Mouse (Mus musculus): Measurements from ENCODE around the gene Gpr157.

Gpr157 gene

DNA sequence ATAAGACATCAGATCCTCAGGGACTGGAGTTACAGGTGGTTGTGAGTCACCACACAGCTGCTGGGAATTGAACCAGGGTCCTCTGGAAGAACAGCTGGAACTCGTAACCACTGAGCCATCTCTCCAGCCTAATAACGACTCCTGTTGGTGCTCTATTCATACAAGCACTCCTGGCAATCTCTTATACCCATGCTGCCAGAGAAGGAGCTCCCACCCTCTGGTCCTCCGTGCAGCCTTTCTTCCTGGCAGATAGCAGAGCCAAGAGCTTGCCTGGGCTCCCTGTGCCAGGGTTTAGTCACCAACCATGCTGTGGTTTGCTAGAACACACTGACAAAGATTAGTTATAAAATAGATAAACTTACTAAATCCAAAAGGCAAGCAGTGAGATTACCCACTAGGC, 22.5 kb downstream of the Gpr157 start:
- DNase-seq (ENCODE audit: low spot score in 2 of 2): no peak

GRCm38 (mm10) chr4:150110373-150110772, 23.2 kb downstream of the Gpr157 start:
- no peak for DNase-seq (ENCODE audit: low spot score in 2 of 2)

DNA sequence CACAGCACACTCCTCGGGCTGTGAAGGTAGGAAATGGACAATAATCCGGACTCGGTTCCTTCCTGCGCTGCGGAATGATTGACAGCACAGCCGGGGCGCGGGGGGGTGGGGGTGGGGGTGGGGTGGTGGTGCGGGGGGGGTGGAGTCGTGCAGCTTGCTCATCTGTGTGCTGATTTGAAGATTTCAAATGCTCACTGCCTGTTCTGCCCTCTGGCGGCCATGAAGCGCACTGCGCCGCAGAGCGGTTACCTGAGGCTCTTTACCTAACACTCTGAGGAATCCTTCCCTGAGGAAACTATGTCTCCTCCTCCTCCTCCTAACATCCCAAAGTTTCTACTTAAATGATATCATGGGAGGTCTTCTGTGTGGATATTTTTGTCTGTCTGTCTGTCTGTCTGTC, 25.7 kb downstream of the Gpr157 start:
- peak; percentile 76 to 84 for DNase-seq (ENCODE audit: low spot score in 2 of 2)

DNA sequence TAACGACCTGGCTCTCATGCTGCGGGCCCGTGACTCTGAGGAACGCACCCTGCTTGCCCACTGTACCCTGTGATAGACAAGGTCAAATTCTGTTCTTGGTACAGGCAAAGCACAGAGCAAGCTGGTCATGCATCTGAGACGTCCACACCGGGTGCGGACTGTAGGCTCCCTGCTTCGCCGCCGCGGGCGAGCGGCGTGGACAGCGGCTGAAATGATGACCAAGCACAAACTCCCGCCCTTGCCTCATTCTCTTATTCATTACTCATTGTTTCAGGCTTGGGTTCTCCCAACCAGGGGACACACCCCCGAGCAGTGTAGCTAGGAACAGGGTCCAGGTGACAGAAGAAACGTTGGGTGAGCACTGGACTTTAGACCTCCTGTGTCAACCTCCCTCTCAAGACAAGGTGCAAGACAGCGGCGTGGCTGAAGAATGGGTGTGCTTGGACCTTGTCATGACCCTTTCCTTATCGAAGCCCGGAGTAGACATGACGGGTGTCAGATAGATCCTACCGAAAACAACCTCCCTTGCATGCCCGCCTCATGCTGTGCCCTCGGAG, 27.4 kb downstream of the Gpr157 start:
- DNase-seq (ENCODE audit: low spot score in 2 of 2): no peak

DNA sequence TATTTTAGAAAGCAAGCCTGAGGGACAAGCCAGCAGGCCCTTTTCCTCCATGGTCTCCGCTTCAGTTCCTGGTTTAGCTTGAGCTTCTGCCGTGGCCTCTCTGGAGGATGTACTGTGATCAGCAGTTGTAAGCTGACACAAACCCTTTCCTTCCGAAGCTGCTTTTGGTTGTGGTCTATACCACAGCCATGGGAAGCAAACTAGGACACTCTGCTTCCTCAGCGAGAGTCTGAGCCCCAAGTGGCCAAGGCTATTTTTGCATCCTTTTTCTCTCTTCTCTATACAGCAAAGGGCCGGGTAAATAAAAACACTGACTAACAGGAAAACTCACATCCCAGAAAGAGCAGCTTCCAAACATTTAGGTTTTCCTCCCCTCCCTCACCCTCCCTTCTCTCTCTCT, 30.1 kb downstream of the Gpr157 start:
- peak; percentile 17 to 28 for DNase-seq (ENCODE audit: low spot score in 2 of 2)

GRCm38 (mm10) chr4:150118163-150118562, 31.0 kb downstream of the Gpr157 start:
- no peak for DNase-seq (ENCODE audit: low spot score in 2 of 2)

- no peak for DNase-seq (ENCODE audit: low spot score in 2 of 2)
These were observed 31.9 kb downstream of the Gpr157 start, which contains the start of gene Slc2a5 for GRCm38 (mm10) chr4:150119055-150119454. TSS of gene Slc2a5 (plus strand) at chr4:150119283.

DNA sequence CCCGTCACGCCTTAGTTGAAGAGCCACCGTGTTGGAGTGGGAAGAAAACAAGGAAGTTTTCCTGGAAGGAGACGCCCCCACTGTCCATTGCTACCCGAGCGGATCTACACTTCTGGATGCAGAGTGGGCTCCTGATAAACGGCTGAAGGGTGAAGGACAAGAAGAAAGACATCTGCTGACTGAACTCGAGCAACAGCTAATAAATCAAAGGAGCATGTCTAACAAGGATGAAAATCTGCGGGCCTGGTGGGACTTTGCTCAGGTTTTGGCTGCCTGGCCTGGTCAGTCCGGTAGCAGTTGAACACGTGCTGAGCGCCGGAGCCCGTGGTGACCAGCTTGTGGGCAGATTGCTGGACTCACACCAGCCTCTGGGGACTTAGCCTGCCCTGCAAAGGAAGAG, 32.5 kb downstream of the Gpr157 start:
- no peak for DNase-seq (ENCODE audit: low spot score in 2 of 2)

DNA sequence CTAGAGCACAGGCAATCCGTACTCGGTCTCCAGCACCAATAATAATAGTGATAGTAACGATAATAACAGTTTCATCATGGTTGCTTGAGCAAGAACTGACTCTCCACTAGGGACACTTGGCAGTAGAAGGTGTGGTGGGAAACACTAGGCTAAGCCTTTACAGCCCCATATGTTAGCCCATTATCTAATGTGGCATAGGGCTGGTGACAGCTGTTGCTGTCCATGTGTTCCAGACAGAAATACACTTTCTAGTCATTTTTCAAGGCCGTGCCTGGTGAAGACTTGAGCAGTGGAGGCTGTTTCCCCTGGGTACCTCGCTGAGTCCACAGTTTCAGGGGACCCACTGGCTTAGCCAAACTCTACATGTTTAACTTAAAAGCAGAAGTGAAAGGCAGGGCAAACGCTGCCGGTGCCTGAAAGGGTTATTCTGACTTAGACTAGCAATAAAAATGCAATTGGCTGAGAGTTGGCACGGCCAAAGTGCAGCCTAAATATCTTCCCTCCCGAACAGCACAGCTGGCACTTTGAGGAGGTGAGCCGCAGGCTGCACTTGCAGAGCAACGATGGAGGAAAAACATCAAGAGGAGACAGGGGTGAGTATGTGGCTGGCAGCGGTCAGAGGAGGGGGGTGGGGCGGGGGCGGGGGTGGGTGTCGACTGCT, 33.1 kb downstream of the Gpr157 start:
- DNase-seq (ENCODE audit: low spot score in 2 of 2): no peak

GRCm38 (mm10) chr4:150121430-150121829, 34.3 kb downstream of the Gpr157 start:
- no peak for DNase-seq (ENCODE audit: low spot score in 2 of 2)

- no peak for DNase-seq (ENCODE audit: low spot score in 2 of 2)
These were observed 35.3 kb downstream of the Gpr157 start for GRCm38 (mm10) chr4:150122476-150122875.

GRCm38 (mm10) chr4:150126373-150126772, 39.2 kb downstream of the Gpr157 start:
- no peak for DNase-seq (ENCODE audit: low spot score in 2 of 2)

DNA sequence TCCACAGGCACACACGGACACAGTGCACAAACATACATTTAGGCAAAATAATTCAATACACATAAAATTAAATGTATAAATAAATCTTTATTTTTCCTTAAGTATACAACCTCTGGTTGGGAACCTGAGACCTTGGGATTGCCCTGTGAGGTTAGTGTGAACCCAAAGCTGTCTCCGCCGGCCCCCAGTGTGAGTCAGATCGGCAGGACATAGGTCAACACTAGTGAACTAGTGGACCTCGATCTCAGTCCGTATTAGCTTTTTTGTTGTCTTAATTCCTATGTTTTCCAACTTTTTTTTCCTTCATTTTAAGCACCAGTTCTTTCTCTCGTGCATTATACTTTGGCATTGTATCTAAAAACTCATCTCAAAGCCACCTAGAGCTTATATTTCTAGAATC, 40.7 kb downstream of the Gpr157 start:
- DNase-seq (ENCODE audit: low spot score in 2 of 2): no peak

DNA sequence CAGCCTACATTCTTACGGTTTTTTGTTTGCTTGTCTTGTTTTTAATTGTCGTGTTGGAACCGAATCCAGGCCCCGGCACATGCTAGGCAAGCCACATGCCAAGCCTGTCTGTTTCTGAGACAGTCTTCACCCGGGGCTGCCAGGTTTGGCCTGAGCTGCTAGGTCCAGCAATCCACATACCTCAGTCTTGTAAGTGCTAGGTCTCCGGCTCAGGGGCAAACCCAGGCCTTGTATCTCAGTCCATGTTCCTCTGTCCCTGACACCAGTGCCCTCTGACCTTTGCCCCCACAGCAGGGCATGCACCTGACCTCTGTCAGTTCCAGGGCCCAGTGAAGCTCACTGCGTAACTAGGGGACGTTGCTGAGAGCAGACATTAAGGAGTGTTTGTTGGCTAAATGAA, 41.4 kb downstream of the Gpr157 start:
- no peak for DNase-seq (ENCODE audit: low spot score in 2 of 2)

DNA sequence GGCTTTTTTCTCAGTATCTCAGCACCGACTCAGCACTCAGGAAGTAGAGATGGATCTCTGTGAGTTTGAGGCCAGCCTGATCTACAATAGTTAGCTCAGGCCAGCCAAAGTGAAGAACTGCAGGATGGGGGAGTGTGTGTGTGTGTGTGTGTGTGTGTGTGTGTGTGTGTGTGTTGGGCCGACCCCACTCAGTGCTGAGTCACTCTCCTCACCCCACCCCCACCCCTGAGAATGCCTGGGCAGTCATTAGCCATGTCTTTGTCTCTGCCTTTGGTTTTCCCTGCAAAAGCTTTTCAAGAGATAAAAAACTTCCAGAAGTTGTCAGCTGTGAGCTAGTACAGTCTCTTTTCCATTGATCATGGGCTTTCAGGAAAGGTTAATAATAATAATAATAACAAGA, 43.5 kb downstream of the Gpr157 start:
- no peak for DNase-seq (ENCODE audit: low spot score in 2 of 2)

DNA sequence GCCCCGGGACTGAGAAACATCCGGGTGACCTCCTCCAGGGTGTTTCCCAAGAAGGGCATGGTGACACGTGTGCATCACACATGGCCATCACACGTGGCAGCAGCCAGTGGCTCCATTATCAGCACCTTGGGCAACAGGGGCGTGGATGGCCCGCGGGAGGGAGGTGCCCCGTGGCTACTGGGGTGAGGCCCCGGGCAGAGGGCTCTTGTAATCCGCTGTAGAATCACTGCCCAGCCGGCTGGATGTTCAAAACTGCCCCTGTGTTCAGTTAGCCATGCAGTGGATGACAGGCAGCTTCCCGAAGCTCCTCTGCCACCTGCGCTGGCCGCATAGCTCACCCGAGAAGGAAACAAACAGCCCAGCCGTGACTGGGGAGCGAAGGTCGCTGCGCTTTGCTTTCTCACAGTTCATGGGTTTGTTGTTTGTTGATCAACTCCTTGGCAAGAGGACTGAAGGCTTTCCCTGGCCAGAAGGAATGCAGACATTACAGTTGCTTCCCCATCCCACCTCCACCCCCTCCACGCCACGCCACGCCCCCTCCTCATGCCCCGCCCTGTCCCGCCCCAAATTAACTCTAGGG, 45.6 kb downstream of the Gpr157 start:
- no peak for DNase-seq (ENCODE audit: low spot score in 2 of 2)

- no peak for DNase-seq (ENCODE audit: low spot score in 2 of 2)
These were observed 48.1 kb downstream of the Gpr157 start for GRCm38 (mm10) chr4:150135254-150135653.

DNA sequence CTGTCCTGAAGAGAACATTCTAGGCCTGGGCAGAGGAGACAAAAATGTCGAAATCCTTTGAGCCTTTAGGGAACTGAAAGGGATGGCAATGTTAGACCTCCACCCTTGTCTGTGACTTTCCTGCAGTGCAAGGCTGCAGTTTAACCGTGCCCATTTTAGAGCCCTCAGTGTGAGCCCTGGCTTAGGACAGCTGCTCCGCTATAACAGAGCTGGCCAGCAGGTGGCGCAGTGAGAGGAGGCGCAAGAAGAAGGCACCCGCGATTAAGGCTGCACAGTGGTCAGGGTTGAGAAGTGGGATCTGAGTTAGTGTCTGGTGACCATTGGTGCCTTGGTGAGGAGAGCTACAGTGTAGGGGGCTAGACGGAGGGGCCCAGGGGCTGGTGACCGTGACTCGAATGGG, 49.5 kb downstream of the Gpr157 start:
- peak; percentile 57 to 72 for DNase-seq (ENCODE audit: low spot score in 2 of 2)

- DNase-seq (ENCODE audit: low spot score in 2 of 2): no peak
These were observed 50.4 kb downstream of the Gpr157 start for GRCm38 (mm10) chr4:150137368-150138083.

DNA sequence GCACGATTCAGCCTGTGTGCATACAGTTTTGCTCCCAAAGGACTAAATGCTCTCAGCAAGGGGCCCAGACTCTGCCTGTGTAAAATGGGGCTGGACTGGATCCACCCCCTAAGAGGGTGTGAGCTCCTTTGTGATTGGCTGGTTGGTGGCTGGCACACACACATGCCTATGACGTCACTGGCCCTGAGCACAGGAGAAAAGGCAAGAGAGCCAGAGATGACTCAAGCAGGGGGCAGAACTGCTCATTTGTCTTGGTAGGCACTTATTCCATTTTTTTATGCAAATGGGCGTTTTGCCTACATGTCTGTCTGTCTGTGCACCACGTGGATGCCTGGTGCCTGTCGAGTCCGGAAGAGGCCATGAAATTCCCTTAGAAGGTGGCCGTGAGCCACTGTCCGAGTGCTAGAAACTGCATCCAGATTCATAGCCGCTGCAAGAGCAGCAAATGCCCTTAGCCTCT, 50.9 kb downstream of the Gpr157 start:
- peak; percentile 56 to 60 for DNase-seq (ENCODE audit: low spot score in 2 of 2)

- DNase-seq (ENCODE audit: low spot score in 2 of 2): no peak
These were observed 51.9 kb downstream of the Gpr157 start for GRCm38 (mm10) chr4:150139090-150139489.

GRCm38 (mm10) chr4:150140346-150140745, 53.2 kb downstream of the Gpr157 start:
- no peak for DNase-seq (ENCODE audit: low spot score in 2 of 2)

DNA sequence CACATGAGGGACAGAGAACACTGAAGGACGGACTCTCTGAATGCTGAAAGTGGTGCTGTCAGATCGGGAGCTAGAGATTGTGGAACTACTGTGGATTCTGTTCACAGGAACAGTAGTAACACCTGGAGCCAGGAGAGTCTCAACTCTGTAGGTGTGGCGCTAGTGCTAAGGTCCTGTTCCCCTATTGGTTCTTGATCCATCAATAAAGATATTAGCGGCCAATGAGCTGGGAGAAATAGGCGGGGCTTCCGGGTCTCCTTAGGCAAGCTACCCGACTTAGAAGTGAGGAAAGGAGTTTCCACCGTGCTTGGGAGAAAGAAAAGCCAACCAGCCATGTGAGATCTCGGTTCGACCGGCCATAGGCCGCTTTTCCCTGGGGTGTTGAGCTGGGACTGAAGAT, 57.1 kb downstream of the Gpr157 start:
- no peak for DNase-seq (ENCODE audit: low spot score in 2 of 2)

All from right cerebral cortex, adult 2 months (tissue).